Mouse (Mus musculus): Measurements from ENCODE around the gene Gm9767.

Gene Gm9767

GRCm38 (mm10) chr10:26077671-26078481, at the start of gene Gm9767:
Gene Gm9767, plus strand, starts transcription at chr10:26078255.
- in situ Hi-C loops (cut with MboI, MseI): no loop called here

DNA sequence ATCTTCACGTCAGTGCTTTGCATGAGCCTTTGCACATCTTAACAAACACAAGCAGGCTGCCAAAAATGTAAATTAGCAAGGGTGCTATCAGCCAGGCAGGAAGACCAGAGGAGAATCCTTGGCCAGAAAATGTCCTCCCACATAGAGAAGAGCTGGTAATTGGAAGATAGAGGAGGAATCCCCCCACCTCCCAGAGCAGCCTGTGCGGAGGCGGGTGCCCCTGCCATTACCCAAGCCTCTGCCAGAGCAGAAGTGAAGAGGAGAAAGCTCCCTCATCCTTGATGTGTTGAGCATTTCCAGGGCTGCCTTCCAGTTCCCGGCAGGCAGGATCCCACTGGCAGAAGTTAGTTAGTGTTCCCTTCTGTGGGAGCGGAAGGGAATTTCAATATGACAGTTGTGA, 43.1 kb upstream of the Gm9767 start:
- in situ Hi-C loops (cut with MboI, MseI): no loop called here

DNA sequence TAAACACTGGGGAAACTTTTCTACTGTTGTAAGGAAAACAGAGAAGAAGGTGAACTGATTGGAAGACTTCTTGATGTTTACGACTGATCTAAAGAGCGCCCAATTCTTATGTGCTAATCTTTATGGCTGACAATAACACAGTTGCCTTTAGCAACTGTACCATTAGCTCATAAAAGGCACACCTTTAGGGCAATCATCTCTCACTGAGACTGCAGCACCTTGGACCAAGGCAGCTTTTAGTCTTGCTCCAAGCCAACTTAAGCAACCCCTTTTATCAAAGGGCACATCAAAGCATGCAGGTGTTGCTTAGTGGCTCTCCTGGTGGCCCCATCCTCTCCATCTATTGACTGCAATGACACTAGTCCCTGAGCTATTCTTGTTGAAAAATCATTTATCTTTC, 26.9 kb upstream of the Gm9767 start:
- in situ Hi-C loops (cut with MboI, MseI): no loop called here

GRCm38 (mm10) chr10:26059662-26060307, 18.3 kb upstream of the Gm9767 start:
- in situ Hi-C loops (cut with MboI, MseI): no loop called here

- in situ Hi-C loops (cut with MboI, MseI): no loop called here
Measured at GRCm38 (mm10) chr10:26063071-26063470, 15.0 kb upstream of the Gm9767 start.

GRCm38 (mm10) chr10:26071986-26072385, 6.1 kb upstream of the Gm9767 start:
- in situ Hi-C loops (cut with MboI, MseI): no loop called here

- in situ Hi-C loops (cut with MboI, MseI): no loop called here
Measured at GRCm38 (mm10) chr10:26076949-26077348, 1.1 kb upstream of the Gm9767 start.

DNA sequence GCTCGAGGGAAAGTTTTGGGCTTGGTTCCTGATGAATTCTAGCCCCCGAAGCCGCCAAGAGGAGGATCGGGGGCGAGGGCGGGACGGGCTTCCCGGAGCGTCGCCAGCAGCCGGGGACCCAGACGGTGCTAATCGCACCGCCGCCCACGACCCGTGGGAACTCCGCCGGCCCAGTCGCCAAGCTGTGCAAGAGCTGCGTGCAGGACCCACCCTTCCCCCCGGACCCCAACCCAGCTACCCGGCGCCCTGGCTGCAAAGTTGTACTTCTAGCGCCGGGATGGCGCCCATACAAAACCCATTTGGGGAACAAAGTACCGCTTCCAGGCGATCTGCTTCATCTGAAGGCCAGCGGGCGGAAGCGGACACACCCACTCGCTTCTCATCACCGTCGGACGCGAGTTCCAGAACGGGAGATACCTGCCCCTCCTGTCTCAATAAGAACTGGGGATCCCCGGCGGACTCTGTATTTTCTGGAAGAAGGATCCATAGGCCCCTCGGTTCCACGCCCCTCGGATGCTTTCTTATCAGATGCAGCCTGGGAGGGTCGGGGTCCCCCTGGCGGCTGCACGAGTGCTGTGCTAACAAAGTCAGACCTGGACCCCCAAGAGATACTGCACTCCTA, 577 bp downstream of the Gm9767 start, which contains the start of gene Tmem200a:
Tmem200a (minus strand) TSS at position 532 of the 622 bp plus-strand sequence.
- in situ Hi-C loops (cut with MboI, MseI): no loop called here

- in situ Hi-C loops (cut with MboI, MseI): no loop called here
Measured at GRCm38 (mm10) chr10:26079678-26080077, 1.6 kb downstream of the Gm9767 start.

- in situ Hi-C loops (cut with MboI, MseI): no loop called here
Measured at GRCm38 (mm10) chr10:26082081-26082480, 4.0 kb downstream of the Gm9767 start.

DNA sequence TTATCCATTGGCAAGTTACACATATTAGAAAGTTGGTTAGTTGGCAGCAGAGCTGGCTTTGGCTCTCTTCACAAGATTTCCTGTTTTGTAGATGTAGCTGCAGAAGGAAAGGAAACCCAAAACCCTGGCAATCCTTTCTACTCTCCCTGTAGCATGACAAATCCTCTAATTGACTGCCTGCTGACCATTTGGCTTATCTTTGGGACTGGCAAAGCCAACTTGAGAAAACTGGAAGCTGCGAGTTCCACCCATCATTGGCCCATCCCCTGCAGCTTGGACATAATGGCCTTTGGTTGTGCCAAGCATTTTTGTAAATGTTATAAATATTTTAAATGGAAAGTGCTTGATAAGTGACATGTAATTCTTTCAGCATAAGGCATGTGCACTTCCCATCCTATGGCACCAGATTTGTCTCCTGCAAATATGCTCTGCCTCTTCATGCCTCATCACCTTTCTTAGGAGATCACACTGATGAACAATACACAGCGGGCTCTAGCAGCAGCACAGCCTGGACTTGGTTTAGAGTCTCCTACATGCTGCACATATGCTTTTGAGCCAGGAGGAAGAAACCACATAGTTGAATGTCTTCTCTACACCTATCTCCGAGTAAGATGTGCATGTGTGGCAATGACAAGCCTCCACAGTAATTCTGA, 25.4 kb downstream of the Gm9767 start:
- in situ Hi-C loops (cut with MboI, MseI): no loop called here

- in situ Hi-C loops (cut with MboI, MseI): no loop called here
Measured at GRCm38 (mm10) chr10:26114409-26114808, 36.4 kb downstream of the Gm9767 start.

- in situ Hi-C loops (cut with MboI, MseI): no loop called here
Measured at GRCm38 (mm10) chr10:26119067-26119821, 41.2 kb downstream of the Gm9767 start.

DNA sequence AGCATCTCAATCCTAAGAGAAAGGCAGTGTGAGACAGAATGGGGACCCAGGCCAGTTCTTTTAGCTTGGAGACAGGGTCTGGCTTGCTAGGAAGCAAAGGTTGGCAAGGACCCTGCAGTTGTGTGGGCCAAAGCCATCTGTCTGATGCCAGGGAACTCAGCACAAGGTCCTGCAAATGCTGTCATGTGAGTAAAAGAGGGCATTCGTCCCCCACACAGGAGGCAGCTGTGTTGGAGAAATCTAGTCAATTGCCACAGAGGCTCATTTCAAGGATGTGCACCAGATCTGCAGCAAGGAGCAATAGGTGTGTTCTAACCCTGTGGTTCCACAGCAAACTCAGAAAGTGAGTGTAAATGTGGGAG, 41.7 kb downstream of the Gm9767 start:
- in situ Hi-C loops (cut with MboI, MseI): no loop called here
